Mouse (Mus musculus): ENCODE data around the gene Gm43638.
"Not testable (repeated sequence)": the region's sequence is repeated elsewhere in the genome, so short reads cannot be mapped to it uniquely, and the experiment has no call there.

Gm43638 gene

GRCm38 (mm10) chr5:87486706-87487105 is at the start of gene Gm43638:
Gene Gm43638 (minus strand): TSS chr5:87486806.
- DNase-seq (ENCODE audit: low spot score): not testable (repeated sequence)

GRCm38 (mm10) chr5:87535994-87536644 is 49.5 kb upstream of the Gm43638 start:
- DNase-seq (ENCODE audit: low spot score): no peak

- no peak for DNase-seq (ENCODE audit: low spot score)
Measured at GRCm38 (mm10) chr5:87532288-87532687, 45.7 kb upstream of the Gm43638 start.

GRCm38 (mm10) chr5:87523561-87523960 is 37.0 kb upstream of the Gm43638 start:
- DNase-seq (ENCODE audit: low spot score): not testable (repeated sequence)

- DNase-seq (ENCODE audit: low spot score): no peak
Measured at GRCm38 (mm10) chr5:87505776-87506458, 19.3 kb upstream of the Gm43638 start.

GRCm38 (mm10) chr5:87502687-87503086 is 16.1 kb upstream of the Gm43638 start:
- DNase-seq (ENCODE audit: low spot score): no peak

GRCm38 (mm10) chr5:87499341-87499740 is 12.7 kb upstream of the Gm43638 start:
- DNase-seq (ENCODE audit: low spot score): no peak

GRCm38 (mm10) chr5:87498936-87499335 is 12.3 kb upstream of the Gm43638 start:
- DNase-seq (ENCODE audit: low spot score): no peak

GRCm38 (mm10) chr5:87490771-87491170 is 4.2 kb upstream of the Gm43638 start, which contains the start of gene Ugt2a1:
Gene Ugt2a1 (minus strand): TSS chr5:87490871.
- DNase-seq (ENCODE audit: low spot score): no peak

GRCm38 (mm10) chr5:87482160-87482559 is 4.4 kb downstream of the Gm43638 start, which contains the start of gene Ugt2a2:
Gene Ugt2a2 (minus strand): TSS chr5:87482260.
- no peak for DNase-seq (ENCODE audit: low spot score)

- DNase-seq (ENCODE audit: low spot score): no peak
Measured at GRCm38 (mm10) chr5:87458810-87459209, 27.8 kb downstream of the Gm43638 start.

- no peak for DNase-seq (ENCODE audit: low spot score)
Measured at GRCm38 (mm10) chr5:87457701-87458100, 28.9 kb downstream of the Gm43638 start.

- no peak for DNase-seq (ENCODE audit: low spot score)
Measured at GRCm38 (mm10) chr5:87456216-87456850, 30.3 kb downstream of the Gm43638 start.

- no peak for DNase-seq (ENCODE audit: low spot score)
Measured at GRCm38 (mm10) chr5:87455519-87455918, 31.1 kb downstream of the Gm43638 start.

- not testable (repeated sequence) for DNase-seq (ENCODE audit: low spot score)
Measured at GRCm38 (mm10) chr5:87452514-87452913, 34.1 kb downstream of the Gm43638 start.

- DNase-seq (ENCODE audit: low spot score): no peak
Measured at GRCm38 (mm10) chr5:87436264-87436663, 50.3 kb downstream of the Gm43638 start.

- DNase-seq (ENCODE audit: low spot score): no peak
Measured at GRCm38 (mm10) chr5:87425676-87426075, 60.9 kb downstream of the Gm43638 start.

GRCm38 (mm10) chr5:87424041-87424440 is 62.6 kb downstream of the Gm43638 start, which contains the start of gene Ugt2b38:
Gene Ugt2b38 (minus strand): TSS chr5:87424203.
- DNase-seq (ENCODE audit: low spot score): not testable (repeated sequence)
